Mouse (Mus musculus): ENCODE measurements at regions not wholly inside any gene's neighbourhood (a gene's known extent, or its start where the extent isn't known, plus 50 kb on each side); places are given as distances from the start of the nearest gene placed in this dataset.
"Not testable (repeated sequence)": the region's sequence is repeated elsewhere in the genome, so short reads cannot be mapped to it uniquely, and the experiment has no call there.

- no peaks in the 10 kb centered on the region for H3K9me3 ChIP-seq (replicated peaks; ENCODE audit: control insufficient read depth, low read length, poor library complexity, severe bottlenecking)
- H3K4me2 ChIP-seq (ENCODE audit: low read length) = no peak overlapping the region
- H3K4me3 ChIP-seq (ENCODE audit: low read depth, low read length) = no peak overlapping the region
- no peak for ATAC-seq
- H3K4me1 ChIP-seq (ENCODE audit: control insufficient read depth, insufficient read depth, low read length) = no peaks in the 10 kb centered on the region
- no peak overlapping the region for H3K27ac ChIP-seq (ENCODE audit: low read length)
- no peak overlapping the region for H3K9ac ChIP-seq (ENCODE audit: low read depth, low read length)
- no peaks in the 10 kb centered on the region for H3K27me3 ChIP-seq (ENCODE audit: control insufficient read depth, insufficient read depth, low read depth, low read length)
- no peaks in the 10 kb centered on the region for H3K36me3 ChIP-seq (ENCODE audit: control insufficient read depth, insufficient read depth, low read length)
- 23% methylated on average over 5 of the region's 5 CpGs for WGBS
Observed at GRCm38 (mm10) chr11:12540333-12540870, 75.6 kb upstream of the Cobl start.

GRCm38 (mm10) chr11:12535063-12535462 lies 70.3 kb upstream of the Cobl start:
- ATAC-seq = no peak
- WGBS = 23% methylated on average over 2 of the region's 2 CpGs
- H3K9me3 ChIP-seq (replicated peaks; ENCODE audit: control insufficient read depth, low read length, poor library complexity, severe bottlenecking) = no peaks in the 10 kb centered on the region
- H3K4me3 ChIP-seq (ENCODE audit: low read depth, low read length) = no peak overlapping the region
- H3K36me3 ChIP-seq (ENCODE audit: control insufficient read depth, insufficient read depth, low read length) = no peaks in the 10 kb centered on the region
- no peak overlapping the region for H3K4me2 ChIP-seq (ENCODE audit: low read length)
- H3K4me1 ChIP-seq (ENCODE audit: control insufficient read depth, insufficient read depth, low read length) = 0 out of 2 replicates have a peak, but pooled peaks cover 3% of the 10 kb centered on the region
- H3K27ac ChIP-seq (ENCODE audit: low read length) = no peak overlapping the region
- H3K27me3 ChIP-seq (ENCODE audit: control insufficient read depth, insufficient read depth, low read depth, low read length) = no peaks in the 10 kb centered on the region
- no peak overlapping the region for H3K9ac ChIP-seq (ENCODE audit: low read depth, low read length)

- Histone ChIP-seq H3K27ac (ENCODE audit: low read length) (peak overlapping the region; percentile 4; the same call in 1 of the 2 replicates), H3K4me2 (ENCODE audit: low read length) (peak overlapping the region; percentile 27; the same call in 1 of the 2 replicates), H3K36me3 (ENCODE audit: control insufficient read depth, insufficient read depth, low read length) (no peaks in the 10 kb centered on the region), H3K4me3 (ENCODE audit: low read depth, low read length) (no peak overlapping the region), H3K27me3 (ENCODE audit: control insufficient read depth, insufficient read depth, low read depth, low read length) (no peaks in the 10 kb centered on the region), H3K9ac (ENCODE audit: low read depth, low read length) (no peak overlapping the region), H3K9me3 (replicated peaks; ENCODE audit: control insufficient read depth, low read length, poor library complexity, severe bottlenecking) (no peaks in the 10 kb centered on the region), H3K4me1 (ENCODE audit: control insufficient read depth, insufficient read depth, low read length) (0 out of 2 replicates have a peak, but pooled peaks cover 3% of the 10 kb centered on the region)
- ATAC-seq = peak; percentile 98
- 6% methylated on average over 3 of the region's 3 CpGs for WGBS
Observed at GRCm38 (mm10) chr11:12532288-12532687, 67.5 kb upstream of the Cobl start.

- not testable (repeated sequence) for H3K4me3 ChIP-seq (ENCODE audit: low read depth, low read length); H3K4me1 ChIP-seq (ENCODE audit: control insufficient read depth, insufficient read depth, low read length); H3K27ac ChIP-seq (ENCODE audit: low read length); H3K9ac ChIP-seq (ENCODE audit: low read depth, low read length); H3K4me2 ChIP-seq (ENCODE audit: low read length); H3K36me3 ChIP-seq (ENCODE audit: control insufficient read depth, insufficient read depth, low read length); ATAC-seq; H3K9me3 ChIP-seq (replicated peaks; ENCODE audit: control insufficient read depth, low read length, poor library complexity, severe bottlenecking); H3K27me3 ChIP-seq (ENCODE audit: control insufficient read depth, insufficient read depth, low read depth, low read length)
- 61% methylated on average over 2 of the region's 2 CpGs for WGBS
Observed at GRCm38 (mm10) chr11:12522063-12522462, 57.3 kb upstream of the Cobl start.

GRCm38 (mm10) chr11:12521286-12521685 lies 56.5 kb upstream of the Cobl start:
- H3K4me2 ChIP-seq (ENCODE audit: low read length) = no peak overlapping the region
- no peak overlapping the region for H3K27ac ChIP-seq (ENCODE audit: low read length)
- H3K4me3 ChIP-seq (ENCODE audit: low read depth, low read length) = no peak overlapping the region
- 0 out of 2 replicates have a peak, but pooled peaks have one; percentile 45 for ATAC-seq
- no peaks in the 10 kb centered on the region for H3K9me3 ChIP-seq (replicated peaks; ENCODE audit: control insufficient read depth, low read length, poor library complexity, severe bottlenecking)
- no peak overlapping the region for H3K9ac ChIP-seq (ENCODE audit: low read depth, low read length)
- 41% methylated on average over 3 of the region's 3 CpGs for WGBS
- H3K27me3 ChIP-seq (ENCODE audit: control insufficient read depth, insufficient read depth, low read depth, low read length) = no peaks in the 10 kb centered on the region
- no peaks in the 10 kb centered on the region; the same call in 1 of the 2 replicates for H3K4me1 ChIP-seq (ENCODE audit: control insufficient read depth, insufficient read depth, low read length)
- H3K36me3 ChIP-seq (ENCODE audit: control insufficient read depth, insufficient read depth, low read length) = no peaks in the 10 kb centered on the region

- WGBS = 89% methylated on average over 2 of the region's 2 CpGs
- H3K9me3 ChIP-seq (replicated peaks; ENCODE audit: control insufficient read depth, low read length, poor library complexity, severe bottlenecking) = no peaks in the 10 kb centered on the region
- H3K36me3 ChIP-seq (ENCODE audit: control insufficient read depth, insufficient read depth, low read length) = no peaks in the 10 kb centered on the region
- ATAC-seq = no peak
- no peak overlapping the region for H3K27ac ChIP-seq (ENCODE audit: low read length)
- H3K27me3 ChIP-seq (ENCODE audit: control insufficient read depth, insufficient read depth, low read depth, low read length) = no peaks in the 10 kb centered on the region
- H3K4me1 ChIP-seq (ENCODE audit: control insufficient read depth, insufficient read depth, low read length) = no peaks in the 10 kb centered on the region; the same call in 1 of the 2 replicates
- H3K4me2 ChIP-seq (ENCODE audit: low read length) = no peak overlapping the region
- H3K9ac ChIP-seq (ENCODE audit: low read depth, low read length) = no peak overlapping the region
- no peak overlapping the region for H3K4me3 ChIP-seq (ENCODE audit: low read depth, low read length)
Observed at GRCm38 (mm10) chr11:12516374-12516773, 51.6 kb upstream of the Cobl start.

Measured in midbrain, embryonic 16.5 days (tissue).